Mouse (Mus musculus): Measurements from ENCODE around the gene Pias4.

The Pias4 gene

DNA sequence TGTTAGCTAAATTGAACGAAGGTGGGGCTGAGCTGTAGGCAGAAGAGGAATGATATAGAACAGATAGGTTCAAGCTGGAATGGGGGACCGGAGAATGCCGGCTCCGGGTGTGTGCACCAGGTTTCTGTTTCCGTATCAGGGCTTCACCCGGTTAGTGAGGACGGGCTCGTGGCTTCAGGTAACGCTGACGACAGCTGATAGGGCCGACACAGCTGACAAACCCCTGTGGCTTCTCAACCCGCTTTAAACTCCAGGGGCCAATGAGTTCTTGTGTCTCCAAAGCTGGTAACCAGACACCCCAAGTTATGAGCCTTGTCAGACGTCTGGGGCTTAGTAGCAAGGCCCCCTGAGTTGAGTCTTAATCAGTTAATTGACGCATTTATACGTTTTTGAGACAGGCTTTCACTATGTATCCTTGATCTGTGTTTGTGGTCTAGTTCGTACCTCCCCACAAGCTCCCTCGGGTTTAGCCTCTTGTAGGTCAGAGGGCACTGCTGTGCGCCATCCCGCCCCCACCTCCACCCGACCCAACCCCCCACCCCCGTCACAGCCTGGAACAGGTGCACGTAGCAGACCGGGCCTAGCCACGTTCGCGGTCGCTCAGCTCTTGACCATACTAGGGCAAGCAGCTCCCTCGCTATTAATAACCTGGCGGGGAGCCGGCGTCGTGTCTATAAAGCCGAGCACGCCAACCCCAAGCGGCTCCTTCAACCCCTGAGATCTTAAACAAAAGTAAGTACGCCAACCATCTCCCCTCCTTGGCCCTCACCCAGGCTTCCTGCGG, 26.5 kb upstream of the Pias4 start:
- TF ChIP-seq GATA4 (IDR thresholded peaks at IDR 0.05; ENCODE audit: insufficient replicate concordance, low read length): no peak

DNA sequence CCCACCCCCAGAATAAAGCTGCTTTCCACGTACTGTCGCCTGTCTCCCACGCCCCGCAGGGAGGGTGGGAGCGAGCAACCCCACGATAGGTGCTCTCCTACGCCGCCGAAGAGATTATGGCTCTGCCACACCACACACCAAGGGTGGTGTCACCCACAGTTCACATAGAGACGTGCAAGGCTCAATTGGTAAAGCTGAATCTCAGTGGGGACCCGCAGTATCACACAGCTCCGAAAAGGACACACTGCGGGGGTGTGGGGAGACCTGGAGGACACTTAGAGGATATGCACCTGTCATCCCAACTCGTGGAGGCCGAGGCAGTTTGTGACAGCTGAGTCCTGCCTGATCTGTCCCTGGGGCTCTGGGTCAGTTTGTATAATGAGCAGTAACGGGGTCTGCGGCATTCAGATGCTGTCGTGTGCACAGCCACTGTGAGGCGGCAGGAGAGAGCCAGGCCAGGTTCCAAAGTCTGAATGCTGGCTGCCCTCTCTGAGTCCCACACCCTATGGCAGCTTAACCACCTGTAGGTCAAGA, 25.3 kb upstream of the Pias4 start:
- TF ChIP-seq GATA4 (IDR thresholded peaks at IDR 0.05; ENCODE audit: insufficient replicate concordance, low read length): no peak

- TF ChIP-seq GATA4 (IDR thresholded peaks at IDR 0.05; ENCODE audit: insufficient replicate concordance, low read length): no peak
These were observed 24.7 kb upstream of the Pias4 start for GRCm38 (mm10) chr10:81192270-81192967.

DNA sequence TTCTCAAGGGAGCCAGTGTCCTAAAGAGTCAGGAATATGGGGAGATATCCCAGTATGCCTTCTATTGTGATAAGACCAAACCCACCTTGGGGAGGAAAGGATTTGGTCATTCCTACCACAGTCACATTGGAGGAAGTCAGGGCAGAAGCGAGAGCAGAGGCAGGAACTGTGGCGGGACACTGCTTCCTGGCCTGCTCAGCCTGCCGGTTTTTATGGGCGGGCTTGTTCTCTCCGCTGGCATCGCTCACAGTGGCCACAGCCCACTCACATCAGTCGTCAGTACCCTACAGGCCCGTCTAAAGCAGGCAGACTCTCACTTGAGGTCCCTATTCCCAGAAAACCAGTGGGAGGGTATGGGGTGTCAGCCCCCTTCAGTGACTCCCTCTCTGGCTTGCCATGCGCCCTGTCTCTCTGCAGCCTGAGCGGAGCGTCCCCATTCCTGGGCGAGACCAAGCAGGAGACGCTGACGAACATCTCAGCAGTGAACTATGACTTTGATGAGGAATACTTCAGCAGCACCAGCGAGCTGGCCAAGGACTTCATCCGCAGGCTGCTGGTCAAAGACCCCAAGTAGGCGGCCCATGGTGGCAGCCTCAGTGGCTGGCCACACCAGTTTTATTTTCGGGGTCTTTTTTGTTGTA, 23.7 kb upstream of the Pias4 start:
- TF ChIP-seq GATA4 (IDR thresholded peaks at IDR 0.05; ENCODE audit: insufficient replicate concordance, low read length): no peak

GRCm38 (mm10) chr10:81190912-81191321, 23.2 kb upstream of the Pias4 start:
- no peak for TF ChIP-seq GATA4 (IDR thresholded peaks at IDR 0.05; ENCODE audit: insufficient replicate concordance, low read length)

- no peak for TF ChIP-seq GATA4 (IDR thresholded peaks at IDR 0.05; ENCODE audit: insufficient replicate concordance, low read length)
These were observed 22.7 kb upstream of the Pias4 start for GRCm38 (mm10) chr10:81190236-81190911.

DNA sequence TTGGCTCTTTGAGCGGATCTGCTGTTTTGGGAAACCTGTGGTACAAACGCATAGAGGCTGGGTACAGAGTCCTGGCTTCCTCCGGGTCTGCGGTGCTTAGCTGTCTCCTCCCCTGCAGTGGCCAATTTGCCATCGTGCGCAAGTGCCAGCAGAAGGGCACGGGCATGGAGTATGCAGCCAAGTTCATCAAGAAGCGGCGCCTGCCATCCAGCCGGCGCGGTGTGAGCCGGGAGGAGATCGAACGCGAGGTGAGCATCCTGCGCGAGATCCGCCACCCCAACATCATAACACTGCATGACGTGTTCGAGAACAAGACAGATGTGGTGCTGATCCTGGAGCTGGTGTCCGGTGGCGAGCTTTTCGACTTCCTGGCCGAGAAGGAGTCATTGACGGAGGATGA, 22.1 kb upstream of the Pias4 start:
- TF ChIP-seq GATA4 (IDR thresholded peaks at IDR 0.05; ENCODE audit: insufficient replicate concordance, low read length): no peak

DNA sequence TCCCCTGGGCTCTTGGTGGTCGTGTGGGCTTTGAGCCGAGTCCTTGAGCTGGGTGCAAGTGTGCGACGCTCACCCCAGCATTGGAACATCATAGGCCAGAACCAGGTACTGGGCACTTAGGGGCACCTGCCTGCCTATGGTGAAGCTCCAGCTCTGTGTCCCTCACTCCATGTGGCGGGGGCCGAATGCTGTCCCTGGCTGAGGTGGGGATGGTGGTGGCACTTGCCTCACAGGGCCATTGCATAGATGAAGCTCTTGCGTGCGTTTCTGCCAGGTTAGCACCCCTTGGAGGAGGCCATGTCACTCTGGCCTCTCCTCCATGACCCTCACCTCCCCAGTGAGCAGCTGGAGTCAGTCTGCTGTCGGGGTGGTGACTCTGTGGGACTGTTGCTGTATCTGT, 19.4 kb upstream of the Pias4 start:
- no peak for TF ChIP-seq GATA4 (IDR thresholded peaks at IDR 0.05; ENCODE audit: insufficient replicate concordance, low read length)

GRCm38 (mm10) chr10:81184765-81185164, 17.0 kb upstream of the Pias4 start:
- no peak for TF ChIP-seq GATA4 (IDR thresholded peaks at IDR 0.05; ENCODE audit: insufficient replicate concordance, low read length)

GRCm38 (mm10) chr10:81183805-81184204, 16.1 kb upstream of the Pias4 start, which contains the start of gene 4930442H23Rik:
Gene 4930442H23Rik (minus strand): TSS chr10:81183849.
- no peak for TF ChIP-seq GATA4 (IDR thresholded peaks at IDR 0.05; ENCODE audit: insufficient replicate concordance, low read length)

- TF ChIP-seq GATA4 (IDR thresholded peaks at IDR 0.05; ENCODE audit: insufficient replicate concordance, low read length): no peak; the same call in 1 of the 2 replicates
These were observed 14.9 kb upstream of the Pias4 start, which contains the start of gene Dapk3 for GRCm38 (mm10) chr10:81182336-81183333. Gene Dapk3 (plus strand): TSS chr10:81183005.

DNA sequence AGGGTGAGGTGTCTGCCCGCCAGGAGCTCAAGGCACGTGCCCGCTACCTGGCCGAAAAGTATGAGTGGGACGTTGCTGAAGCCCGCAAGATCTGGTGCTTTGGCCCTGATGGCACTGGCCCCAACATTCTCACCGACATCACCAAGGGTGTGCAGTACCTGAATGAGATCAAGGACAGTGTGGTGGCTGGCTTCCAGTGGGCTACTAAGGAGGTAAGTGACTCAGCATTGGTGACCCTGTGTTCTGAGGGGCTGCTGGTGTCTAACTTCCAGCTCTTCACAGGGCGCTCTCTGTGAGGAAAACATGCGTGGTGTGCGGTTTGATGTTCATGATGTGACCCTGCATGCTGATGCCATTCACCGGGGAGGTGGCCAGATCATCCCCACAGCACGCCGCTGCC, 13.2 kb upstream of the Pias4 start:
- TF ChIP-seq GATA4 (IDR thresholded peaks at IDR 0.05; ENCODE audit: insufficient replicate concordance, low read length): no peak

GRCm38 (mm10) chr10:81179451-81180342, 12.0 kb upstream of the Pias4 start:
- no peak for TF ChIP-seq GATA4 (IDR thresholded peaks at IDR 0.05; ENCODE audit: insufficient replicate concordance, low read length)
